Mouse (Mus musculus): ENCODE data around the gene Kng2.
"Not testable (repeated sequence)": the region's sequence is repeated elsewhere in the genome, so short reads cannot be mapped to it uniquely, and the experiment has no call there.

Kng2 gene

DNA sequence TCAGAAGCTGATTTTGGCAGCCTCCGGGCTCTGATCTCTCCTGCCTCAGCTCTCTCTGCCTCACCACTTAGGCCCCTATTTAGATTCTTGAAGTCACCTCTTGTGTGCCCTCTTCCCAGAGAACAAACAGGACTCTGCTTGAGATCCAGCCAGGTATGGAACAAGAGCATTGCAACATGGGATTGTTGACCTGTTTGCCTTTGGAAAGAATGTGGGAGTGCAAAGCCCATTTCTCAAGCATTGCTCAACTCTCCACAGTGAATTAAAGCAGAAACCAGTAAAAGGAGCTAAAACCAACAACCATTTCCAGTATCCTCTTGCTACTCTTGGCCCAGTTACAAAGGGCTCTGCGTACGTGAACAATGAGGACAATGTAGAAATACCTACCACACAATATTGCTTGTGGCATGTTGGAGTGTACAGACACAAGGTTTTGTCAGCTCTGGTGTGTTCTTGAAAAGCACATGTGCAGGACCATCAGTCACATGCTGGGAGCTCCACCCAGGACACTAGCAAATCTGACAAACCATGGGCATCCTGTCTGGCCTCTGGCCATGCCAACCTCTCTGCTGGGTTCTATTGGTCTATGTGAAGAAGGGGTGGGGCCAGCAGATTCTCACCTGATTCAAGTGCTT is at the start of gene Kng2:
TSS of gene Kng2 (minus strand) at position 517 of the 635 bp plus-strand sequence.
- not testable (repeated sequence) for DNase-seq (ENCODE audit: low spot score)

GRCm38 (mm10) chr16:23077516-23077915 is 48.2 kb upstream of the Kng2 start:
- not testable (repeated sequence) for DNase-seq (ENCODE audit: low spot score)

DNA sequence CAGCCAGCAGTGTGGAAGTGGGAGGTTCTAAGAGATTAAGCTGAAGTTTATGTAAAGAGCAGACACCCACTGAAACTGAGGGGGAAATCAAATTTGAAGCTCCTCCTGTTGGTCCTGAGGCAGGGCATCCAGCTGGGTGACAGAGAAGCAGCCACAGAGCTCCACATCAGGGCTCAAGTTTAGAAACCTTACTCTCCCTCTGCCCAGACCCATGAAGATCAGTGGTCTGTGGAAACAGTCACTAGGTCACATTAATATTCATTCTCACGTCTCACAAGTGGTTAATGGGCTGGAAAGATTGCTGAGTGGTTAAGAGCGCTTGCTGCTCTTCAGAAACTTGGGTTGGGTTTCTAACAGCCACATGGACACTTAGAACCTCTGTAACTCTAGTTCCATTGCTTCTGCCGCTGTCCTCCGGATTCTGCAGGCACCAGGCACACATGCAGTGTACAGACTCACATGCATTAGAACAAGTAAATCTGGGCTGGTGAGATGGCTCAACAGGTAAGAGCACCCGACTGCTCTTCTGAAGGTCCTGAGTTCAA is 31.6 kb upstream of the Kng2 start:
- not testable (repeated sequence) for DNase-seq (ENCODE audit: low spot score)

DNA sequence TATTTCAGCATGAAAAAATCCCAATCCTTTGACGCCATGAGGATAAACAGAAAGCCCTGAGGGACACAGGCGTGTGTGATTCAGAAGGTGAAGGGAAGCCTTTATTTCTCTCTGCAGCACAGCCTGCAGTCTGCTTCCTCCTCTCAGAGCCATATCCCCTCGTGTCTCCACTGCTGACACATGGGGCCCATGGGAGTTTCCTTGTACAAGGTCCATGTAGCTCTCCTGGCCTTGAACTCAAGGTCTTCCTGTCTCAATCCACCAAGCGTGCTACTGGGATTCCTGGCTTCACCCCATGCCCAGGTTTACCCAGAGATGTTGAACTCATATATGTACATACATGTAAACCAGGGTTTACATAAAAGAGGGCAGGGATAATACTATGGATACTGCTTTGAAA is 30.3 kb upstream of the Kng2 start:
- not testable (repeated sequence) for DNase-seq (ENCODE audit: low spot score)

DNA sequence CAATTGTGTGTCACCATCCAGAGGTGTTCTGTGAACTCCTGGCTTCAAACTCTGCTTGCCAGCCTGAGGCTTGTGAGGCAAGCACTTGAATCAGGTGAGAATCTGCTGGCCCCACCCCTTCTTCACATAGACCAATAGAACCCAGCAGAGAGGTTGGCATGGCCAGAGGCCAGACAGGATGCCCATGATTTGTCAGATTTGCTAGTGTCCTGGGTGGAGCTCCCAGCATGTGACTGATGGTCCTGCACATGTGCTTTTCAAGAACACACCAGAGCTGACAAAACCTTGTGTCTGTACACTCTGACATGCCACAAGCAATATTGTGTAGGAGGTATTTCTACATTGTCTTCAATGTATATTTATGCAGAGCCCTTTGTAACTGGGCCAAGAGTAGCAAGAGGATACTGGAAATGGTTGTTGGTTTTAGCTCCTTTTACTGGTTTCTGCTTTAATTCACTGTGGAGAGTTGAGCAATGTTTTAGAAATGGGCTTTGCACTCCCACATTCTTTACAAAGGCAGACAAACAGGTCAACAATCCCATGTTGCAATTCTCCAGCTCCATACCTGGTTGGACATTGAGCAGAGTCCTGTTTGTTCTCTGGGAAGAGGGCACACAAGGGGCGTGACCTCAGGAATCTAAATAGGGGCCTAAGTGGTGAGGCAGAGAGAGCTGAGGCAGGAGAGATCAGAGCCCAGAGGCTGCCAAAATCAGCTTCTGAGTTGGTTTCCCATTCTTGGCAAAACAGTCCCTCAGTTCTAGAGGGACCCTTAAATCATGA is 28.6 kb upstream of the Kng2 start, which contains the start of gene Kng1:
TSS of gene Kng1 (plus strand) at position 198 of the 780 bp plus-strand sequence.
- not testable (repeated sequence) for DNase-seq (ENCODE audit: low spot score)

DNA sequence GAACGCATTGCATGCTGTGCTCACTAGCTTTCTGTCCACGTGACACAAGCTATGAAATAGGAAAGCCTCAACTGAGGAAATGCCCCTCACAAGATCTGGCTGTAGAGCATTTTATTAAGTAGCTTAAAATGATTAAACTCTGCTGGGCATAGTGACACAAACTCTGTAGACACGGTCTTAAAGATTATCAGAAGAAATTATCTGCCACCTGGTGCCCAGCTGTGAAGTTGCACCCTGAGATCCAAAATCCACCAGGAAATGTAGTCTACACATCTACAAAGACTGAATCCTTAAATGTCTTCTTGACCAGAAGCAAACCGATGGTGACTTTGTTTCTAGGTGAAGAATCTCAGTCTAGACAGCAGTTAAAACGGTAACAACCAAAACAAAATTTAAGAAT is 17.0 kb upstream of the Kng2 start:
- no peak for DNase-seq (ENCODE audit: low spot score)

DNA sequence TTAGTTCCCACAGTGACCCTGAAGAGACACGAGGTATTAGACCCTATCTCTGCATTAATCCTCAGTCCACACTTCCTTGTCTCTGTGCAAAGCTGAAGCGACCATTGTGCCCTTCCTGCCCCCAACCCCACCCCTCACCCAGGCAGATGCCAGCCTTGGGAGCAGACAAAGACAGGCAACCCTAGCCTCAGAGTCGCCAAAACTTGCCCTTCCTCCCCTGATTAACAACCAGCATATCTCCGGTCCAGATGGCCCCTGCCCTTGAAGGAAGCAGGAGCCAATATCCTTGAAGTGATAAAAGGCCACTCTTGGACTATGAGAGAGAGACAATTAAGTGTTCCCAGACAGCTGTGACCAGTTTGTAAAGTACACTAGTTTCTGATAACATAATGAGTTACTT is 11.6 kb upstream of the Kng2 start:
- DNase-seq (ENCODE audit: low spot score), result no peak

DNA sequence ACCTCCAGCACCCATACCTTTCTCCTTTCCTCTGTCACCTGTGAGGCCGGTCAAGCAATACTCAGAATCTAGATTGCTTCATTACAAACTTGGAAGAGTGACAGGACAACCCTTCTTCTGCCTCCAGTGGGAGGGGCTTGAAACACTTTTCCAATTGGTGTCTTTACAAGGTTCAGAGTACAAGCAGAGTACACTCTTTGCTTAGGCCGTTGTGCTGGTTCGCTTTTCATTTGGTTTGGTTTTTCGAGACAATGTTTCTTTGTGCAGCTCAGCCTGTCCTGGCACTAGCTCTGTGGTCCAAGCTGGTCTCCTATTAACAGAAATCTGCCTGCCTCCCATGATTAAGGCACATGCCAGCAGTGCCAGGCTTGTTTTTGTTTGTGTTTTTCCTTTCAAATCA is 10.0 kb upstream of the Kng2 start:
- DNase-seq (ENCODE audit: low spot score), result no peak

GRCm38 (mm10) chr16:23037744-23038143 is 8.5 kb upstream of the Kng2 start:
- DNase-seq (ENCODE audit: low spot score), result no peak

DNA sequence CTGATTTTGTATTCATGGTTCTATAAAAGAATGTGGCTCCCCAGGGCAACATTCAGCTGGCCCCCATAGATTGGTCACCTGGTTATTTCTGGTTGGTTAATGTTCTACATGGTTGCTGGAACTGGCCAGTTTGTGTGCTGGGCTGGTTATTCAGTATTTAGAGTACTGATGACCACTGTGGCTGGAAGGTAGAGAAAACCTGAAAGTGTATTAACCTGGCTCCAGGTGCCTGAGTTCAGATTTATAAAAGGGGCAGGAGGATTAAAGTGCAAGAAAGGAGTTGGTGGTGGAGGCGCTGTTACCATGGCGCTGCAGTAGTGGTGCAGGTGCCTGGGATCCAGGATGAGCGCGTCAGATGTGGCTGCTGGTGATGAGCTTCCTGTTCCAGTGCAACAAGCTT is 4.4 kb upstream of the Kng2 start:
- no peak for DNase-seq (ENCODE audit: low spot score)

DNA sequence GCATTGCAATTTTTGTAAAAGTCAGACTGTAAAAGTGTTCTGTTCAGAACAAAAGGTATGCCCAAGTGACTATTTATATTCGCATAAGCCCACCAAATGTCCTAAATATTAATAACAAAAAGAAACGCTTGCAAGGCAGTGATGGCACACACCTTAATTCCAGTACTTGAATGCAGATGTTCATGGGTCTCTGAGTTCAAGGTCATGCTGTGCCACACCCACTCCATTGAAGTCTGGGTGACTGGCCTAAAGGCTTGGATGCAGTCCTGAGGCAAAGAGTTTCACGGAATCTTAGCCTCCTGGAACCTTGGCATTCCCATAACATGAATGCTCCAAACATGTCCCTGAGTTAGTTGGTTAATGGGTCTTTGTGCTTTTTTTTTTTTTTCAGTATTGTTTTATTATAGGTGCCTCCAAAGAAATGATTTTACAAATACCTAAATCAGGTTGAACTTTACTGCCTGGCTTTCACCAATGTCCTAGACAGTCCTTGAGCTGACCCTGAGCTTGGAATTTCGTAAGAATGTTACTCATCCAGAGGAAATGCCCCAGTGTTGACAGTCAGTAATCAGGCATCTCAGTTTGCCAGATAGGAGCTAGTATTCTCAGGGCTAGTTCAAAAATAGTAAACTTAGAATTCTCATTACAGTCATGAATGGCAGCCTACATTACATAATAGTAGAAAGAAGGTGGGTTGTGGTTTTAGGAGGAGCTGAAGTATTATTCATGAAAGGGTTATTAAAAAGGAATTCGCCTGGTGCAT is 1.6 kb upstream of the Kng2 start:
- no peak for DNase-seq (ENCODE audit: low spot score)

DNA sequence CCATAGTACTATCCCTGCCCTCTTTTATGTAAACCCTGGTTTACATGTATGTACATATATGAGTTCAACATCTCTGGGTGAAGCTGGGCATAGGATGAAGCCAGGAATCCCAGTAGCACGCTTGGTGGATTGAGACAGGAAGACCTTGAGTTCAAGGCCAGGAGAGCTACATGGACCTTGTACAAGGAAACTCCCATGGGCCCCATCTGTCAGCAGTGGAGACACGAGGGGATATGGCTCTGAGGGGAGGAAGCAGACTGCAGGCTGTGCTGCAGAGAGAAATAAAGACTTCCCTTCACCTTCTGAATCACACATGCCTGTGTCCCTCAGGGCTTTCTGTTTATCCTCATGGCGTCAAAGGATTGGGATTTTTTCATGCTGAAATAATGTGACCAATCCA is 1.9 kb downstream of the Kng2 start:
- DNase-seq (ENCODE audit: low spot score), result not testable (repeated sequence)

GRCm38 (mm10) chr16:23026582-23026981 is 2.7 kb downstream of the Kng2 start:
- DNase-seq (ENCODE audit: low spot score), result no peak

GRCm38 (mm10) chr16:23025111-23025510 is 4.2 kb downstream of the Kng2 start:
- DNase-seq (ENCODE audit: low spot score), result no peak

GRCm38 (mm10) chr16:23020571-23020970 is 8.7 kb downstream of the Kng2 start:
- DNase-seq (ENCODE audit: low spot score), result not testable (repeated sequence)

DNA sequence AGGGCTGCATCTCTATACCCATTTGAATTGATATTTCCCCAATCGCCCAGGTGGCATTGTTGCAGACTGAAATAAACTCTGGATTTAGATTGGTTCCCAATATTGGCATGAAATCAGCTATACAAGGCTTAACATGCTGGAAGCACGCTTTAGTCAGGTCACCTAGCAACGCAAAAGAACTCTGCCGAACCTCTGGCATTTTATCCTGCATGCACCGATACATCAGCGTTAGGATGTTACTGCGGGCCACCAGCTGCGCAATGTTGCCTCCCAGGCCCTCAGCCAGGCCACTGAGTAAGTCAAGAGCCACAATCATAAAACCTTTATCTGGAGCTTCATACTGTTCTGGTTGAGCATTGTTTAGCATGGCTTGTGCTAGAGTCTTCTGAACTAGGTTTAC is 14.6 kb downstream of the Kng2 start:
- DNase-seq (ENCODE audit: low spot score), result not testable (repeated sequence)

GRCm38 (mm10) chr16:23013786-23014185 is 15.5 kb downstream of the Kng2 start:
- DNase-seq (ENCODE audit: low spot score), result not testable (repeated sequence)

DNA sequence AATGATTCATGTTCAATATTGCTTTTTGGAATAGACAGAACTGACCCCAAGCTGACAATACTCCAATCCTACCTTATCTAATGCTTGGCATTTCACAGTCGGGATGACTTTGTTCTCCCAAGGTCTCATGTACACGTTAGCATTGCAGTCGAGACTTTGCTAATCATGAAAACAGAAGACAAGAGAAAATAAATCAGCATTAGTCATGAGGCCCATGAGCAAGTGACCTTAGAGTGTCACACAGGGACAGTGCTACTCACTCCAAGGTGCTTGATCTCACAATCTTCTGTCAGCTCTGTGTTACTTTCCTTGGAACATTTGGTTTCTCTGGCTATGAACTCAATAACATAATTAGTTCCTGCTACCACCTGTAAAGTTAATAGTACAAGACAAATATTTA is 32.3 kb downstream of the Kng2 start:
- not testable (repeated sequence) for DNase-seq (ENCODE audit: low spot score)

GRCm38 (mm10) chr16:22967383-22968030 is 61.8 kb downstream of the Kng2 start:
- no peak for DNase-seq (ENCODE audit: low spot score)

GRCm38 (mm10) chr16:22963293-22963692 is 66.0 kb downstream of the Kng2 start:
- DNase-seq (ENCODE audit: low spot score), result no peak

- DNase-seq (ENCODE audit: low spot score), result no peak
These were observed 67.0 kb downstream of the Kng2 start for GRCm38 (mm10) chr16:22962256-22962655.

GRCm38 (mm10) chr16:22961073-22961472 is 68.2 kb downstream of the Kng2 start:
- DNase-seq (ENCODE audit: low spot score), result no peak
